Mouse (Mus musculus): ENCODE data around the gene Immp2l. TPM values are rescaled to one million over a fixed set of nuclear protein-coding genes. Genes with fewer than 3 reads are reported as not detected.

The Immp2l gene
- polyA plus RNA-seq, 1 experiment from 2014 or later: 12.5 TPM

GRCm38 (mm10) chr12:41185509-41185908, 161.6 kb downstream of the Immp2l start:
- Histone ChIP-seq H3K9me3 (replicated peaks; ENCODE audit: control insufficient read depth, low read length) (no peaks in the 10 kb centered on the region), H3K36me3 (ENCODE audit: control insufficient read depth, insufficient read depth) (no peaks in the 10 kb centered on the region), H3K4me1 (ENCODE audit: control insufficient read depth, low read depth, low read length) (no peaks in the 10 kb centered on the region), H3K4me2 (ENCODE audit: low read depth, low read length) (no peak overlapping the region), H3K27me3 (ENCODE audit: control insufficient read depth, insufficient read depth, low read depth, low read length) (no peaks in the 10 kb centered on the region), H3K27ac (ENCODE audit: low read length) (no peak overlapping the region), H3K4me3 (ENCODE audit: low read depth, low read length) (no peak overlapping the region), H3K9ac (ENCODE audit: low read depth, low read length) (no peak overlapping the region)
- no peak for ATAC-seq (ENCODE audit: low read depth)
- WGBS (ENCODE audit: insufficient replicate concordance): 48% methylated on average over 6 of the region's 6 CpGs

- Histone ChIP-seq H3K4me2 (ENCODE audit: low read depth, low read length) (no peak overlapping the region), H3K27ac (ENCODE audit: low read length) (no peak overlapping the region), H3K4me3 (ENCODE audit: low read depth, low read length) (no peak overlapping the region), H3K9ac (ENCODE audit: low read depth, low read length) (no peak overlapping the region), H3K9me3 (replicated peaks; ENCODE audit: control insufficient read depth, low read length) (no peaks in the 10 kb centered on the region), H3K4me1 (ENCODE audit: control insufficient read depth, low read depth, low read length) (no peaks in the 10 kb centered on the region), H3K36me3 (ENCODE audit: control insufficient read depth, insufficient read depth) (no peaks in the 10 kb centered on the region), H3K27me3 (ENCODE audit: control insufficient read depth, insufficient read depth, low read depth, low read length) (no peaks in the 10 kb centered on the region)
- ATAC-seq (ENCODE audit: low read depth): no peak
- WGBS (ENCODE audit: insufficient replicate concordance): 45% methylated on average over 3 of the region's 3 CpGs
These were observed 168.9 kb downstream of the Immp2l start for GRCm38 (mm10) chr12:41192829-41193228.

- WGBS (ENCODE audit: insufficient replicate concordance): 50% methylated on average over 2 of the region's 2 CpGs
- H3K4me1 ChIP-seq (ENCODE audit: control insufficient read depth, low read depth, low read length): no peaks in the 10 kb centered on the region
- H3K27ac ChIP-seq (ENCODE audit: low read length): no peak overlapping the region
- ATAC-seq (ENCODE audit: low read depth): no peak
- no peak overlapping the region for H3K4me2 ChIP-seq (ENCODE audit: low read depth, low read length)
- H3K9me3 ChIP-seq (replicated peaks; ENCODE audit: control insufficient read depth, low read length): no peaks in the 10 kb centered on the region
- H3K9ac ChIP-seq (ENCODE audit: low read depth, low read length): no peak overlapping the region
- H3K4me3 ChIP-seq (ENCODE audit: low read depth, low read length): no peak overlapping the region
- no peaks in the 10 kb centered on the region for H3K36me3 ChIP-seq (ENCODE audit: control insufficient read depth, insufficient read depth)
- H3K27me3 ChIP-seq (ENCODE audit: control insufficient read depth, insufficient read depth, low read depth, low read length): no peaks in the 10 kb centered on the region
These were observed 172.5 kb downstream of the Immp2l start for GRCm38 (mm10) chr12:41196374-41196773.

- WGBS (ENCODE audit: insufficient replicate concordance): 15% methylated on average over 1 of the region's 1 CpGs
- Histone ChIP-seq H3K27me3 (ENCODE audit: control insufficient read depth, insufficient read depth, low read depth, low read length) (no peaks in the 10 kb centered on the region), H3K9me3 (replicated peaks; ENCODE audit: control insufficient read depth, low read length) (no peaks in the 10 kb centered on the region), H3K36me3 (ENCODE audit: control insufficient read depth, insufficient read depth) (no peaks in the 10 kb centered on the region), H3K4me2 (ENCODE audit: low read depth, low read length) (no peak overlapping the region), H3K27ac (ENCODE audit: low read length) (no peak overlapping the region), H3K4me3 (ENCODE audit: low read depth, low read length) (no peak overlapping the region), H3K4me1 (ENCODE audit: control insufficient read depth, low read depth, low read length) (no peaks in the 10 kb centered on the region), H3K9ac (ENCODE audit: low read depth, low read length) (no peak overlapping the region)
- no peak for ATAC-seq (ENCODE audit: low read depth)
These were observed 191.3 kb downstream of the Immp2l start for GRCm38 (mm10) chr12:41215186-41215585.

GRCm38 (mm10) chr12:41221893-41222292, 198.0 kb downstream of the Immp2l start:
- WGBS (ENCODE audit: insufficient replicate concordance): 51% methylated on average over 3 of the region's 3 CpGs

GRCm38 (mm10) chr12:41223686-41224085, 199.8 kb downstream of the Immp2l start:
- WGBS (ENCODE audit: insufficient replicate concordance): 61% methylated on average over 1 of the region's 1 CpGs
- H3K4me2 ChIP-seq (ENCODE audit: low read depth, low read length): no peak overlapping the region
- no peak overlapping the region for H3K27ac ChIP-seq (ENCODE audit: low read length)
- no peak for ATAC-seq (ENCODE audit: low read depth)
- H3K4me1 ChIP-seq (ENCODE audit: control insufficient read depth, low read depth, low read length): no peaks in the 10 kb centered on the region
- no peak overlapping the region for H3K9ac ChIP-seq (ENCODE audit: low read depth, low read length)
- H3K36me3 ChIP-seq (ENCODE audit: control insufficient read depth, insufficient read depth): no peaks in the 10 kb centered on the region
- no peaks in the 10 kb centered on the region for H3K9me3 ChIP-seq (replicated peaks; ENCODE audit: control insufficient read depth, low read length)
- H3K4me3 ChIP-seq (ENCODE audit: low read depth, low read length): no peak overlapping the region
- no peaks in the 10 kb centered on the region for H3K27me3 ChIP-seq (ENCODE audit: control insufficient read depth, insufficient read depth, low read depth, low read length)

More at GRCm38 (mm10) chr12:41221893-41222292, 198.0 kb downstream of the Immp2l start:
- Histone ChIP-seq H3K36me3 (ENCODE audit: control insufficient read depth, insufficient read depth) (no peaks in the 10 kb centered on the region), H3K9me3 (replicated peaks; ENCODE audit: control insufficient read depth, low read length) (no peaks in the 10 kb centered on the region), H3K4me3 (ENCODE audit: low read depth, low read length) (no peak overlapping the region), H3K4me2 (ENCODE audit: low read depth, low read length) (no peak overlapping the region), H3K27ac (ENCODE audit: low read length) (no peak overlapping the region), H3K27me3 (ENCODE audit: control insufficient read depth, insufficient read depth, low read depth, low read length) (no peaks in the 10 kb centered on the region), H3K9ac (ENCODE audit: low read depth, low read length) (no peak overlapping the region), H3K4me1 (ENCODE audit: control insufficient read depth, low read depth, low read length) (no peaks in the 10 kb centered on the region)
- ATAC-seq (ENCODE audit: low read depth): no peak

- WGBS (ENCODE audit: insufficient replicate concordance): 69% methylated on average over 4 of the region's 4 CpGs
- no peak overlapping the region for H3K9ac ChIP-seq (ENCODE audit: low read depth, low read length)
- no peak overlapping the region for H3K4me3 ChIP-seq (ENCODE audit: low read depth, low read length)
- H3K4me1 ChIP-seq (ENCODE audit: control insufficient read depth, low read depth, low read length): no peaks in the 10 kb centered on the region
- ATAC-seq (ENCODE audit: low read depth): no peak
- no peak overlapping the region for H3K4me2 ChIP-seq (ENCODE audit: low read depth, low read length)
- no peaks in the 10 kb centered on the region for H3K36me3 ChIP-seq (ENCODE audit: control insufficient read depth, insufficient read depth)
- H3K27me3 ChIP-seq (ENCODE audit: control insufficient read depth, insufficient read depth, low read depth, low read length): no peaks in the 10 kb centered on the region
- H3K27ac ChIP-seq (ENCODE audit: low read length): no peak overlapping the region
- no peaks in the 10 kb centered on the region for H3K9me3 ChIP-seq (replicated peaks; ENCODE audit: control insufficient read depth, low read length)
These were observed 200.6 kb downstream of the Immp2l start for GRCm38 (mm10) chr12:41224538-41224937.

GRCm38 (mm10) chr12:41231966-41232365, 208.1 kb downstream of the Immp2l start:
- no peaks in the 10 kb centered on the region for H3K9me3 ChIP-seq (replicated peaks; ENCODE audit: control insufficient read depth, low read length)
- H3K4me2 ChIP-seq (ENCODE audit: low read depth, low read length): no peak overlapping the region
- no peak for ATAC-seq (ENCODE audit: low read depth)
- no peaks in the 10 kb centered on the region for H3K27me3 ChIP-seq (ENCODE audit: control insufficient read depth, insufficient read depth, low read depth, low read length)
- WGBS (ENCODE audit: insufficient replicate concordance): 30% methylated on average over 2 of the region's 2 CpGs
- H3K4me1 ChIP-seq (ENCODE audit: control insufficient read depth, low read depth, low read length): no peaks in the 10 kb centered on the region
- H3K9ac ChIP-seq (ENCODE audit: low read depth, low read length): no peak overlapping the region
- H3K4me3 ChIP-seq (ENCODE audit: low read depth, low read length): no peak overlapping the region
- no peak overlapping the region for H3K27ac ChIP-seq (ENCODE audit: low read length)
- H3K36me3 ChIP-seq (ENCODE audit: control insufficient read depth, insufficient read depth): no peaks in the 10 kb centered on the region

- Histone ChIP-seq H3K9ac (ENCODE audit: low read depth, low read length) (no peak overlapping the region), H3K27ac (ENCODE audit: low read length) (no peak overlapping the region), H3K4me3 (ENCODE audit: low read depth, low read length) (no peak overlapping the region), H3K4me2 (ENCODE audit: low read depth, low read length) (no peak overlapping the region), H3K27me3 (ENCODE audit: control insufficient read depth, insufficient read depth, low read depth, low read length) (no peaks in the 10 kb centered on the region), H3K36me3 (ENCODE audit: control insufficient read depth, insufficient read depth) (no peaks in the 10 kb centered on the region), H3K9me3 (replicated peaks; ENCODE audit: control insufficient read depth, low read length) (no peaks in the 10 kb centered on the region), H3K4me1 (ENCODE audit: control insufficient read depth, low read depth, low read length) (no peaks in the 10 kb centered on the region)
- WGBS (ENCODE audit: insufficient replicate concordance): 68% methylated on average over 3 of the region's 3 CpGs
- no peak for ATAC-seq (ENCODE audit: low read depth)
These were observed 214.0 kb downstream of the Immp2l start for GRCm38 (mm10) chr12:41237880-41238279.

Measured in liver, embryonic 16.5 days (tissue).